Mouse (Mus musculus) C2C12 (cell line): ENCODE results near the gene Bag1. TPM values are rescaled to one million over a fixed set of nuclear protein-coding genes. Genes with fewer than 3 reads are reported as not detected.

Experiments used
- H3K27me3 ChIP-seq: one replicate; pipeline ENCODE4 v1.6.1; 2011; ENCODE audit not compliant: control insufficient read depth, insufficient read depth, insufficient read length
- H3K36me3 ChIP-seq: one replicate; pipeline ENCODE4 v1.6.1; 2011; ENCODE audit not compliant: control insufficient read depth, insufficient read depth
- H3K4me3 ChIP-seq: one replicate; pipeline ENCODE4 v1.5.1; 2011; ENCODE audit warnings: mild to moderate bottlenecking, control low read depth; ENCODE audit not compliant: poor library complexity, insufficient read depth, severe bottlenecking
- H3K79me2 ChIP-seq: one replicate; pipeline ENCODE4 v1.6.1; 2011; ENCODE audit not compliant: control insufficient read depth, insufficient read depth
- H3K79me3 ChIP-seq: one replicate; pipeline ENCODE4 v1.6.1; 2011; ENCODE audit warnings: low read depth, control low read depth
- H3ac ChIP-seq: one replicate; pipeline ENCODE3; 2011; ENCODE audit warnings: low read depth; ENCODE audit not compliant: control insufficient read depth, insufficient read length
- CEBPB ChIP-seq: IDR thresholded peaks from one replicate; pipeline ENCODE4 v1.6.1; 2011; ENCODE audit warnings: low read depth, mild to moderate bottlenecking, control low read depth, moderate library complexity
- CTCF ChIP-seq: IDR thresholded peaks from one replicate; pipeline ENCODE4 v1.5.1; 2011; ENCODE audit not compliant: control insufficient read depth, insufficient read depth, insufficient read length
- FOSL1 ChIP-seq: IDR thresholded peaks from one replicate; pipeline ENCODE4 v1.8.0; 2011; ENCODE audit warnings: mild to moderate bottlenecking, low read length; ENCODE audit not compliant: poor library complexity, insufficient read depth, severe bottlenecking
- MAX ChIP-seq: IDR thresholded peaks from one replicate; pipeline ENCODE4 v1.6.1; 2011; ENCODE audit warnings: mild to moderate bottlenecking, control low read depth
- MYOD1 ChIP-seq: IDR thresholded peaks from one replicate; pipeline ENCODE4 v1.6.1; 2011; ENCODE audit warnings: low read depth; ENCODE audit not compliant: control insufficient read depth, insufficient read length
- MYOG ChIP-seq: IDR thresholded peaks from one replicate; pipeline ENCODE4 v1.6.1; 2011; ENCODE audit not compliant: control insufficient read depth, insufficient read length; ENCODE audit errors: extremely low read depth
- USF1 ChIP-seq: IDR thresholded peaks from one replicate; pipeline ENCODE4 v1.6.1; 2011; ENCODE audit warnings: low read depth, mild to moderate bottlenecking, control low read depth, moderate library complexity
- polyA plus RNA-seq: library from polyadenylated mRNA; unstranded; fragments of >200 nt; fragmentation: generic; extraction: Trizol; gene quantifications from one replicate; pipeline ENCODE4 v1.2.1, GENCODE M21; 2012; ENCODE audit warnings: missing spikeins

Bag1 gene
- polyA plus RNA-seq, 1 experiment: 170 TPM

- TF ChIP-seq FOSL1 (no peak), MAX (no peak), USF1 (no peak), MYOD1 (no peak), CTCF (no peak), CEBPB (no peak), MYOG (no peak)
- Histone ChIP-seq H3K4me3 (no peak overlapping the region), H3K79me3 (no peaks in the 10 kb centered on the region), H3K79me2 (no peaks in the 10 kb centered on the region), H3K27me3 (no peaks in the 10 kb centered on the region), H3K36me3 (no peaks in the 10 kb centered on the region), H3ac (no peak overlapping the region)
These were observed 31.4 kb downstream of the Bag1 start for GRCm38 (mm10) chr4:40916592-40917155.

- TF ChIP-seq CEBPB: no peak
- TF ChIP-seq CTCF: no peak
- TF ChIP-seq MYOG: no peak
- no peak for TF ChIP-seq MAX
- no peak for TF ChIP-seq MYOD1
- no peak for TF ChIP-seq USF1
- no peak for TF ChIP-seq FOSL1
- H3ac ChIP-seq: no peak overlapping the region
- H3K79me3 ChIP-seq: no peaks in the 10 kb centered on the region
- H3K79me2 ChIP-seq: no peaks in the 10 kb centered on the region
- no peaks in the 10 kb centered on the region for H3K36me3 ChIP-seq
- H3K27me3 ChIP-seq: no peaks in the 10 kb centered on the region
- H3K4me3 ChIP-seq: no peak overlapping the region
These were observed 32.1 kb downstream of the Bag1 start for GRCm38 (mm10) chr4:40915947-40916346.

GRCm38 (mm10) chr4:40914287-40914867 lies 33.7 kb downstream of the Bag1 start:
- no peaks in the 10 kb centered on the region for H3K79me2 ChIP-seq
- no peaks in the 10 kb centered on the region for H3K79me3 ChIP-seq
- H3K36me3 ChIP-seq: no peaks in the 10 kb centered on the region
- TF ChIP-seq USF1 (no peak), MYOD1 (no peak), MYOG (no peak), CEBPB (no peak), FOSL1 (no peak), MAX (no peak), CTCF (no peak)
- no peak overlapping the region for H3K4me3 ChIP-seq
- no peaks in the 10 kb centered on the region for H3K27me3 ChIP-seq
- no peak overlapping the region for H3ac ChIP-seq

- Histone ChIP-seq H3K27me3 (no peaks in the 10 kb centered on the region), H3ac (no peak overlapping the region), H3K36me3 (no peaks in the 10 kb centered on the region), H3K79me3 (no peaks in the 10 kb centered on the region), H3K79me2 (no peaks in the 10 kb centered on the region), H3K4me3 (no peak overlapping the region)
- TF ChIP-seq CTCF (no peak), MAX (no peak), FOSL1 (no peak), MYOD1 (no peak), CEBPB (no peak), USF1 (no peak), MYOG (no peak)
These were observed 39.7 kb downstream of the Bag1 start for GRCm38 (mm10) chr4:40908261-40908969.

- no peak overlapping the region for H3ac ChIP-seq
- no peak overlapping the region for H3K4me3 ChIP-seq
- H3K79me3 ChIP-seq: no peaks in the 10 kb centered on the region
- no peaks in the 10 kb centered on the region for H3K27me3 ChIP-seq
- TF ChIP-seq CTCF (no peak), CEBPB (peak; percentile 63)
- no peaks in the 10 kb centered on the region for H3K36me3 ChIP-seq
- H3K79me2 ChIP-seq: no peaks in the 10 kb centered on the region
These were observed 41.8 kb downstream of the Bag1 start for GRCm38 (mm10) chr4:40906298-40906697.

- no peak for TF ChIP-seq MAX
- Histone ChIP-seq H3K36me3 (no peaks in the 10 kb centered on the region), H3K79me3 (no peaks in the 10 kb centered on the region), H3ac (no peak overlapping the region), H3K27me3 (no peaks in the 10 kb centered on the region), H3K4me3 (no peak overlapping the region), H3K79me2 (no peaks in the 10 kb centered on the region)
These were observed 47.5 kb downstream of the Bag1 start for GRCm38 (mm10) chr4:40900612-40901011.
